Mouse (Mus musculus) cerebellum, adult 9-11 months (tissue): ENCODE measurements around the gene Mei4.

Experiments
- DNase-seq: peaks from one replicate; pipeline ENCODE4 v3.0.0; 2022

Gene Mei4

DNA sequence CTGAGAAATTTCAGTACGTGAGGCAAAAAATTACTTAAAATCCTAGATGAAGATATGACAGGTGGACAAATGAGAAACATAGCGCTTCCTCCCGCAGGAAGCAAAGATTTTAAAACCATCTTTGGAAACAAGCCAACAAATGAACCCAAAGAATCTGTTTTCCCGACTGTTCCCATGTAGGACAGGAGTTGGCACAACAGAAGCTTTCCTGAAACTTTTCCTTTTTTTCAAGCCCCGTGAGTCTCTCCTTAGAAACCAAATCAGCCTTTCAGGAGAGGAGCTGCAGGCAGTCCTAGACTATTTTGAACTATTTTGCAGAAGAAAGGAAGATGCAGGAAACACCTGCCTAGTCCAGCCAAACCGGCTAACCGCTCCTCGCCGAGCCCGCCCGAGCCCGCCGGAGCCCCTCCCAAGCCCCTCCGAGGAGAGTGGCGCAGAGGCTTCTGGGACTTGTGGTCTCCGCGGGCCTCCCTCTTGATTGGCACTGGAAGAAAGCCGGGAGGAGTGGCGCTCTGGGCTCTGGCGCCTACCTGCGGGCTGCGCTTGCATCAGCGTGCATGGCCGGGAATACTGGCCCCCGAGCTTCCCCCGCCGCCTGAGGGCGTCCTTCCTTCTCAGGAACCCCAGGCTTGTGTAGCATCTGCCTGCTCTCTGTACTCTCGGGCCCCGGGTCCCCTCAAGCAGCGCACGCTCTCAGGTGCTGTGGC is at the start of gene Mei4:
Gene Mei4 (plus strand): TSS at position 490 of the 707 bp plus-strand sequence.
- DNase-seq = peak; percentile 35

DNA sequence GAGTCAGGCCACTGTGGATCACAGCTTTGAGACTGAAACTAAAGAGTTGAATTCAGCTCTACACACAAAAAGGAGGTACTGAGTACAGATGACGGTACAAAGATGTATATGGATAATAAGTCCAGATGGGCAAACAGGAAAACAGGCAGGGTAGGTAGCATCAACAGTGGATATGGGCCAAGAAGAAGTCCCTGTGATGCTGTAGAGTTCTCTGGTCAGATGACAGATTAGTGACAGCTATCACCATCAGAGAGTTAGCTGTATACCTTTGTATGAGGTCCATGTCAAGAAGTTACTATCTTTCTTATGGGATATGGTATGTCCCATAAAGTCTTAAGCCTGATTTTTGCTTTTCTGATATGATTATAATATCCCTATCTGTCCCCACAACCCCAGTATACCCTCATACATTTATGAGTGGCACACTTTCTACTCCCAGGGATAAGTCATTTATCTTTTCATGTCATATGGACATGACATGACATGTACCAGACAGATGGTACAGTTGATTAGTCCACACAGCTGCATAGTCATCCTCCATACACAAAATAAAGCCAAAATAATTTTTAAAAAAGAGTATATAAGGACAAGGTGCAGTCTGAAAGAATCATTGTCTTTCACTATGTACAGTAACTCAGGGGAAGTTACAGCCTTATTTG is 43.6 kb upstream of the Mei4 start:
- DNase-seq = no peak

GRCm38 (mm10) chr9:81827560-81827959 is 35.9 kb upstream of the Mei4 start:
- no peak for DNase-seq

DNA sequence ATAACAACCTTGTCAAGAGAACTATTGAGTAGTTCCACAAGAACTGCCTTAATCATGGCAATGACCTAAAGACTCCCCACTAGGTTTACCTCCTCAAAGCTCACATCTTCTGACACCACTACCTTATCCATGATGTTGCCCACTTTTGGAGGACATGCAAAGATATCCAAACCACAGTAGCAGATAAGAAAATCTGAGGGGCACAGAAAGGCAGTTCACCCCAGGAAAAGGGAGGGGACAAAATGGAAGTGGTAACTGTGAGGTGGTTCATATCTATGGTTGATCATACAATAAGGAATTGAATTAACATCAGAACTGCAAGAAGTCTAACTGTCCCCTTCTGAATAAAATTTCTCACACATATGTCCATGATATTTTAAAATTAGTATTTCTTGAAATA is 29.4 kb upstream of the Mei4 start:
- DNase-seq = no peak

GRCm38 (mm10) chr9:81858861-81859260 is 4.6 kb upstream of the Mei4 start:
- no peak for DNase-seq

DNA sequence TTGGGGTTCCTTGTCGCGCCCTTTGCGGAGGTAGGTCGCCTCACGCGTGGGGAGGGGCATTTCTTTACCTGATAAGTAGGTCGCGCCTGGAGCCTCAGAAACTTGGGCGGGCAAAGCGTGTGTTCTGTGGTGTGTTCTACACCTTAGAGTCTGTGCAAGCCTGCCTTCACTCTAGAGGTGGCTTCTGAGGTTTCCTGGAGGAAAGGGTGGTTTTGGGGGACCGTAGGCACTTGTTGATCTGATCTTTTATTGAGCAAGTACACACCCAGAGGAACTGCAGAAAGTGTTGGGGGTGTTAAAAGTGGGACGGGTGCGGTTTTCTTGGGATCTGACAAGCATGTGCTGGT is 391 bp downstream of the Mei4 start:
- DNase-seq = no peak

- DNase-seq = no peak
These were observed 2.6 kb downstream of the Mei4 start for GRCm38 (mm10) chr9:81866032-81866431.

- no peak for DNase-seq
These were observed 58.0 kb downstream of the Mei4 start for GRCm38 (mm10) chr9:81921456-81921855.

GRCm38 (mm10) chr9:81924744-81925143 is 61.3 kb downstream of the Mei4 start:
- DNase-seq = no peak

DNA sequence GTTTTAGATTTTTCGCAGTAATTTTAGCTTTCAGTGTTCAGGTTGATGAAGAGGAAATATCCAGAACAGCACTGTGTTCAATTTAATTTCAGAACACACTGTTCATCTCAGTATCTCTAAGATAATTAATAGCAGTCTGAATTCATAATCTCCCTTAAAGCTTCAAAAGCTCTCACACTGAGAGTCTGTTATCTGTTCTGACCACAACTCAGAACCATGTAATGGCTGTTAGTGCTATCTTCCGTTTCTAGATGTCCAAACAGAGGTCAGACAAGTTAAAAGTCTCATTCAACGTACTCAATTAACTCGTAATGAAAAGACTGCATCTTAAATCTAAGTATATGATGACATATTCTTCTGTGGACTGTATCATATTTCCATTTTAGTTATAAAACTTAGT is 77.1 kb downstream of the Mei4 start:
- no peak for DNase-seq

GRCm38 (mm10) chr9:81945624-81946023 is 82.2 kb downstream of the Mei4 start:
- DNase-seq = no peak

- DNase-seq = no peak
These were observed 93.4 kb downstream of the Mei4 start for GRCm38 (mm10) chr9:81956858-81957257.

GRCm38 (mm10) chr9:81957842-81958241 is 94.4 kb downstream of the Mei4 start:
- no peak for DNase-seq

DNA sequence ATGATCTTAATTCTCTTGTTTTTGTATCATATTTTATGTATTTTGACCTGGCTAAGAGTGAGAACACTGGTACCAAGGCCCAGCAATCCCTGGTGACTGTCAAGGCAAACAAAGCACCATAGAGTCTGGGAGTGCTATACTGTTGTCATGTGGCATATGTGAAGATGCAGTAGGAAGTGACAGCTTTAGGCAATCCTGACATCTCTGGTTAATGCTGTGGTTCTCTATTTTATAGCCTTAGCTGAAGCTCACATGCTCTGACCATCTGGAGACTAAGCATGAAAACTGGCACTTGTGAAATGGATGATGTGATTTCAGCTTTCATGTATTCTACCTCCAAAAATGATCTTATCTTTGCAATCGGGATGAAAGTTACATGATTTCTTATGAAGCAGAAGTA is 103.3 kb downstream of the Mei4 start:
- DNase-seq = no peak

DNA sequence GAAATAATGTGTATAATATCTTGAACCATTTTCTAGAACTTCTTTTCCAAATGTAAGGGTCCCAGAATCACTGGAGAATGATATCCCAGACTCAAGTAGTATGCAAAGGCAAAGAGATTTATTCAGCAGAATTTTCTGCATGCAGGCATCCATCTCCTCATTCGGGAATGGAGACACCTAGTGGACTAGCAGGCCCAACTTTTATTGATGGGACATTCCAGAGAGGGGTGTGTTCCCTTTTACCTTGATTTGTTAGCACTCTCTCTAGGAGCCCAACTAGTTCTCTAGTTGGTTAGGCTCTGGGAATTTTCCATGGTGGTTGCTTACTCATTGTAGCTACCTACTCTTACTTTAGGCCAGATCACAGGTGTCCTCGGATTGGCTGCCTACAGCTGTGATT is 105.5 kb downstream of the Mei4 start:
- DNase-seq = no peak

DNA sequence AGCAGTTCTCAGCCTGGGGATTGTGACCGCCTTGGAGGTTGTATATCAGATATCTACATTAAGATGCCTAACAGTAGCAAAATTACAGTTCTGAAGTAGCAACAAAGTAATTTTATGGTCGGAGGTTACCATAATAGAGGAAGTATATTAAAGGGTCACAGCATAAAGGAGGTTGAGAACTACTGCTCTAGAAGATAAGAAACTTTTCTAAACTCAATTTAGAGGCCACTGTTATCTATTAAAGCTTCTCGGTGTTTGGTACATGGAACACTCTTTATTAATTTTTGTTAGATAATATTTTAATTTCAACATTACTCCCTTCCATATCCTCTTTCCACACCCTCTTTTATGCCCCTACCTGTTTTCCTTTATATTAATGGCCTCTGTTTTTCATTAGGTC is 119.0 kb downstream of the Mei4 start:
- DNase-seq = no peak

DNA sequence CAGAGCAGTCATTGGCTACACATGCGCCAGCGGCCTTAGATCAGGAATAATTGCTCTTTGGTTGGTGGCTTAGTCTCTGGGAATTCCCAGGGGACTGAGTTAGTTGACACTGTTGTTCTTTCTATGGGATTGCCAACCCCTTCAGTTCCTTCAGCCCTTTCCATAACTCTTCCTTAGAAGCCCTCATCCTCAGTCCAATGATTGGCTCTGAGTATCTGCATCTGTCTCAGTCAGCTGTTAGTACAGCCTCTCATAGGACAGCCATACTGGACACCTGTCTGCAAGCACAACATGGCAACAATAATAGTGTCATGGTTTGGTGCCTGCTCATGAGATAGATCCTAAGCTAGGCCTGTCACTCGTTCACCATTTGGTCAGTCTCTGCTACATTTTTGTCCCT is 149.5 kb downstream of the Mei4 start:
- no peak for DNase-seq

DNA sequence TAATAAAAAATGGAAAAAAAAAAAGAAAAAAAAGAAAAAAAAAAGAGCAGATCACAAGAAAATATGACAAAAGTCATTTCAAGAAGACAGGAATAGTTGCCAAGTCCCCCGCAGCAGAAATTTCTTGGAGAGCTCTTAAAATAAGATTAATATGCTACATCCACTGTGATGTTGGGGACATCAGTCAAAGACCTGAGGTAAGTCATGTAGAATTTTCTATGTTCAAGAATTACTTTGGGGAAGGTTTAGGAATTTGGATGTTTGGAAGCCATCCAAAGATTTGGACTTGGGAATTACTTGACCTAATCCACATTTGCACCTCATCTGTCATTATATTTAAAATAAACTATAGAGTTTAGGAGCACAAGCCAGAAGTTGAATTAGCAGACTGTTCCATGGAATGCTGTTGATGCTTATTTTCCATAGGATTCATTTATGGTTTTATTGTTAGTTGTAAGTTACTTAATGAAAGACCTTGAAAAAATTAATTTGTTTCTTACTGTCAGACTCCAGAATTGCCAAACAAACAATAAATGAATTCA is 179.1 kb downstream of the Mei4 start:
- DNase-seq = no peak

DNA sequence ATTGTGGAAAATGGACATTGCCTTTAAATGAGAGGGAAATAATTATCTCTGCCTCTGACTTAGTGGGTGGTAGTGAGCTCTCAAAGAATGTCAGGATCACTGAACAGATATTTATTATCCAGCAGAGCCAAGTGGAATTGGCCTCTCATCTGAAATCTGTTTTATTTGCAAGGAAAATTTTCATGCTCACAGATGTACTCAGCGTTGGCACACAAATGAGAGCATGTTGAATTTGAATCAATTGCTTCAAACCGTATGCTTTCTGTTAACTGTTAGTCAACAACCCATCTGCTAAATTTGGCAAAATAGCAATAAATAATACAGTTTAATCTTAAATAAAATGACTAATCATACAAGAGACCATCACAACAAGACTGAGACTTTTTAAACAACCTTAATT is 181.0 kb downstream of the Mei4 start:
- no peak for DNase-seq

DNA sequence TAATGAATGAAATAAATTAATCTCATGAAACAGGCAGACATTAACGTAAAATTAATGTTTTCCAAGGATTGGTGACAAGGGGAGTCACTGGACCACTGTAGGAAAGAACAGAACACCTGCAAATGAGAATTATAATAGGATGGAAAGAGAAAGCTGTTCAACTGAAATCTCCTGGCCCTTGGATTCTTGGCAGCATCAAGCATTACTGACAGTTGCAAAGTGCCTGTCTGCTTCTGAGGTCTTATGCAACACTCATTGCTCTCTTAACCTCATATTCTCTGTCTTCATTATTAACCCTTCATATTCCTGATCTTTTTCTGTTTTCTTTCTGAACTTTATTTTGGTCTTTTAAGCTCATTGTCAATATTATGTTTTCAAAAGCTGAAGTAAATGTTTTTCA is 210.4 kb downstream of the Mei4 start:
- DNase-seq = no peak

GRCm38 (mm10) chr9:82075270-82075669 is 211.8 kb downstream of the Mei4 start:
- DNase-seq = no peak

DNA sequence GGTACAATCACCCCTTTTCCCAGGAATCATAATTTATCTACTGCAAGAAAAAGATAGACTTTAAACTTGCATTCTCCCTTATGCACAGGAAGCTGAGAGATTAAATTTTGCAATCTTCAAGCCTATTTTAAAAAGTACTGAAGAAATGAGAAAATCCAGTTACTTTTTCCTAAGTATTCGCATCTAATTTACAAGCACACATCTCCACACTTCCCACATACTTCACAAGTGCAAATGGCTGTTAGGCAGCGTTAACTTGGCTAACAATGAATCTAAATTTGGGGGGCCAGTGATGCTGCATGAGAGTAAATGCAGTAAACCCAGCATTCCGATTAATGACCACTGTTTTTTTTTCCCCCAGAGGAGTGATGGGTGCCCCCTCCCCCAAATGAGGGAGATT is 232.9 kb downstream of the Mei4 start:
- no peak for DNase-seq

DNA sequence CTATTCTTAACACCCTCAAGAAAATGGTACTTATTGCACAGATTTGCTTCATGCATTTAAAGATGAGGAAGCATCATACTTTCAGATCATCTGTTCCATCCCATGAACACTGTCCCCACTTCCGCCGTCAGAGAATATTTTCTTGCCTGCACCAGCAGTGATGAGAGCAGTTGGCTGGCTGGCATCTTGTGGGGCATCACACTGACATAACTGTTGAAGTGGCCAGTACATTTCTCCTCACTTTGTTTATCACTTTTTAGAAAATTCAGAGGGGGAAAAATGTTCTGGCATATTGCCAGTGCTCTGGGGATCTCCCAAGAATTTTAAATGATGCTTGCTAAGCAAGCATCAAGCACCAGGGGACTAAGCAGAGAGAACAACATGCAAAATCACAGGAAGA is 251.4 kb downstream of the Mei4 start:
- DNase-seq = no peak

DNA sequence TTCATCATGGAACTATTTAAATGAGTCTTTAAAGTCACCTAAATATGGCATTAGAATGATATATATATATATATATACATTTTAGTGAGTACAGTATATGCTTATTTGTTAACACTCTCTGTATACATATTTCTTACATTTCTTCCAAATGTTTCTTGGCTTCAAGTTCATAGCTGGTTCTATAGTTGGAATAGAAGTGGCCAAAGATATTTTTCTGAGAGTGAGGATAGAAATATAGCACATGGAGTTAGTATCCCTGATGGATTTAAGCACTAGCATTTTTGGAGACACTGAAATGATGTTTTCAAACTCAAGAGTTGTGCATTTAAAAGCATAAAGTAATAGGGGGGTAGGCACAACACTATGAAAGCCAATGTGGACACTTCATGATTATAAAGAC is 272.6 kb downstream of the Mei4 start:
- DNase-seq = no peak

DNA sequence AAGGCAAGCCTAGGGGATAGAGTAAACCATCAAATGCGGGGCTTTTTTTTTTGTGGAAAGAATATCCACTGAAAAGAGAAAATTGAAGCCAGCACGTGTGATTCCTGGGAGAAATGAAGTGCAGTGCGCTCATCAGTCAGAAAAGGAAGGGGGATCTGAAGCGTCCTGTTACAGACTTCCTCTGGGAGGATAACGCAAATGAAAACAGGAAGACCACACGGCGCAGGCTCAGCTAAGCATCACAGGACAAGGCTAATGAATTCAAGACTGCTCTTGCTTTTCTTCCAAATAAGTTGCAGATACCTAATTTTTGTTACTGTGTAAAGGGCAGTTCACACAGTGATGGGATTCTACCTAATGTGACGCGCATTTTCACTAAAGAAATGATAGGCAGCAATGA is 296.7 kb downstream of the Mei4 start:
- DNase-seq = no peak
